Mouse (Mus musculus): ENCODE data around the gene Sipa1l1. TPM values are rescaled to one million over a fixed set of nuclear protein-coding genes. Genes with fewer than 3 reads are reported as not detected.

Sipa1l1 gene
- polyA plus RNA-seq, 1 experiment = 12.0 TPM

- H3K9me3 ChIP-seq = no peaks in the 10 kb centered on the region
- H3K36me3 ChIP-seq (replicated peaks; ENCODE audit: low read length) = peaks cover 43% of the 10 kb centered on the region
- H3K27me3 ChIP-seq (replicated peaks) = no peaks in the 10 kb centered on the region
- H3K4me1 ChIP-seq = peaks cover 43% of the 10 kb centered on the region
- H3K4me3 ChIP-seq (replicated peaks) = no peak overlapping the region
- TF ChIP-seq FLI1 (IDR thresholded peaks at IDR 0.05; ENCODE audit: low read length) (no peak), GATA1 (IDR thresholded peaks at IDR 0.05; ENCODE audit: borderline replicate concordance, low read length) (no peak)
These were observed 187.4 kb downstream of the Sipa1l1 start for GRCm38 (mm10) chr12:82356476-82356875.

- Histone ChIP-seq H3K27me3 (replicated peaks) (no peaks in the 10 kb centered on the region), H3K9me3 (no peaks in the 10 kb centered on the region), H3K4me3 (replicated peaks) (no peak overlapping the region), H3K4me1 (peaks cover 36% of the 10 kb centered on the region), H3K36me3 (replicated peaks; ENCODE audit: low read length) (peaks cover 52% of the 10 kb centered on the region)
- TF ChIP-seq FLI1 (IDR thresholded peaks at IDR 0.05; ENCODE audit: low read length) (no peak), GATA1 (IDR thresholded peaks at IDR 0.05; ENCODE audit: borderline replicate concordance, low read length) (no peak)
These were observed 188.3 kb downstream of the Sipa1l1 start for GRCm38 (mm10) chr12:82357431-82357830.

- peaks cover 55% of the 10 kb centered on the region for H3K36me3 ChIP-seq (replicated peaks; ENCODE audit: low read length)
- TF ChIP-seq GATA1 (IDR thresholded peaks at IDR 0.05; ENCODE audit: borderline replicate concordance, low read length) (no peak), FLI1 (IDR thresholded peaks at IDR 0.05; ENCODE audit: low read length) (no peak)
- H3K4me1 ChIP-seq = peaks cover 16% of the 10 kb centered on the region
- no peaks in the 10 kb centered on the region for H3K9me3 ChIP-seq
- no peaks in the 10 kb centered on the region for H3K27me3 ChIP-seq (replicated peaks)
- H3K4me3 ChIP-seq (replicated peaks) = no peak overlapping the region
These were observed 193.7 kb downstream of the Sipa1l1 start for GRCm38 (mm10) chr12:82362796-82363195.

- no peak overlapping the region for H3K4me3 ChIP-seq (replicated peaks)
- peaks cover 22% of the 10 kb centered on the region for H3K4me1 ChIP-seq
- H3K36me3 ChIP-seq (replicated peaks; ENCODE audit: low read length) = peaks cover 47% of the 10 kb centered on the region
- no peaks in the 10 kb centered on the region for H3K27me3 ChIP-seq (replicated peaks)
- no peak for TF ChIP-seq GATA1 (IDR thresholded peaks at IDR 0.05; ENCODE audit: borderline replicate concordance, low read length)
- TF ChIP-seq FLI1 (IDR thresholded peaks at IDR 0.05; ENCODE audit: low read length) = no peak
- H3K9me3 ChIP-seq = no peaks in the 10 kb centered on the region
These were observed 195.1 kb downstream of the Sipa1l1 start for GRCm38 (mm10) chr12:82364186-82364585.

- Histone ChIP-seq H3K9me3 (no peaks in the 10 kb centered on the region), H3K4me1 (peaks cover 34% of the 10 kb centered on the region), H3K36me3 (replicated peaks; ENCODE audit: low read length) (peaks cover 55% of the 10 kb centered on the region), H3K27me3 (replicated peaks) (no peaks in the 10 kb centered on the region), H3K4me3 (replicated peaks) (no peak overlapping the region)
- no peak for TF ChIP-seq FLI1 (IDR thresholded peaks at IDR 0.05; ENCODE audit: low read length)
- TF ChIP-seq GATA1 (IDR thresholded peaks at IDR 0.05; ENCODE audit: borderline replicate concordance, low read length) = no peak
These were observed 196.3 kb downstream of the Sipa1l1 start for GRCm38 (mm10) chr12:82365276-82365875.

- peaks cover 56% of the 10 kb centered on the region for H3K36me3 ChIP-seq (replicated peaks; ENCODE audit: low read length)
- H3K9me3 ChIP-seq = no peaks in the 10 kb centered on the region
- H3K4me1 ChIP-seq = peaks cover 34% of the 10 kb centered on the region
- no peaks in the 10 kb centered on the region for H3K27me3 ChIP-seq (replicated peaks)
- no peak overlapping the region for H3K4me3 ChIP-seq (replicated peaks)
- no peak for TF ChIP-seq FLI1 (IDR thresholded peaks at IDR 0.05; ENCODE audit: low read length)
- TF ChIP-seq GATA1 (IDR thresholded peaks at IDR 0.05; ENCODE audit: borderline replicate concordance, low read length) = no peak
These were observed 197.6 kb downstream of the Sipa1l1 start for GRCm38 (mm10) chr12:82366754-82367153.

- Histone ChIP-seq H3K36me3 (replicated peaks; ENCODE audit: low read length) (peaks cover 55% of the 10 kb centered on the region), H3K4me3 (replicated peaks) (no peak overlapping the region), H3K4me1 (peaks cover 33% of the 10 kb centered on the region), H3K27me3 (replicated peaks) (no peaks in the 10 kb centered on the region), H3K9me3 (no peaks in the 10 kb centered on the region)
- no peak for TF ChIP-seq FLI1 (IDR thresholded peaks at IDR 0.05; ENCODE audit: low read length)
- no peak for TF ChIP-seq GATA1 (IDR thresholded peaks at IDR 0.05; ENCODE audit: borderline replicate concordance, low read length)
These were observed 198.2 kb downstream of the Sipa1l1 start for GRCm38 (mm10) chr12:82367345-82367744.

- H3K27me3 ChIP-seq (replicated peaks) = no peaks in the 10 kb centered on the region
- H3K36me3 ChIP-seq (replicated peaks; ENCODE audit: low read length) = peaks cover 54% of the 10 kb centered on the region
- no peak for TF ChIP-seq FLI1 (IDR thresholded peaks at IDR 0.05; ENCODE audit: low read length)
- no peak for TF ChIP-seq GATA1 (IDR thresholded peaks at IDR 0.05; ENCODE audit: borderline replicate concordance, low read length)
- H3K9me3 ChIP-seq = no peaks in the 10 kb centered on the region
- peaks cover 27% of the 10 kb centered on the region for H3K4me1 ChIP-seq
- no peak overlapping the region for H3K4me3 ChIP-seq (replicated peaks)
These were observed 198.9 kb downstream of the Sipa1l1 start for GRCm38 (mm10) chr12:82367986-82368385.

GRCm38 (mm10) chr12:82369402-82370160 lies 200.5 kb downstream of the Sipa1l1 start:
- H3K27me3 ChIP-seq (replicated peaks) = no peaks in the 10 kb centered on the region
- TF ChIP-seq GATA1 (IDR thresholded peaks at IDR 0.05; ENCODE audit: borderline replicate concordance, low read length) (no peak), FLI1 (IDR thresholded peaks at IDR 0.05; ENCODE audit: low read length) (no peak)
- no peaks in the 10 kb centered on the region for H3K9me3 ChIP-seq
- no peak overlapping the region for H3K4me3 ChIP-seq (replicated peaks)
- peaks cover 36% of the 10 kb centered on the region for H3K4me1 ChIP-seq
- peaks cover 56% of the 10 kb centered on the region for H3K36me3 ChIP-seq (replicated peaks; ENCODE audit: low read length)

GRCm38 (mm10) chr12:82371266-82371665 lies 202.1 kb downstream of the Sipa1l1 start:
- H3K4me3 ChIP-seq (replicated peaks) = no peak overlapping the region
- H3K27me3 ChIP-seq (replicated peaks) = no peaks in the 10 kb centered on the region
- H3K36me3 ChIP-seq (replicated peaks; ENCODE audit: low read length) = peaks cover 68% of the 10 kb centered on the region
- peaks cover 38% of the 10 kb centered on the region for H3K4me1 ChIP-seq
- TF ChIP-seq GATA1 (IDR thresholded peaks at IDR 0.05; ENCODE audit: borderline replicate concordance, low read length) (no peak), FLI1 (IDR thresholded peaks at IDR 0.05; ENCODE audit: low read length) (no peak)
- no peaks in the 10 kb centered on the region for H3K9me3 ChIP-seq
